Mouse (Mus musculus) hindbrain, embryonic 13.5 days (tissue): ENCODE results near the gene Gnptab. TPM values are rescaled to one million over a fixed set of nuclear protein-coding genes. Genes with fewer than 3 reads are reported as not detected.
A peak's percentile ranks its signal among the peaks of the same experiment; 100 is the strongest.
"Not testable (repeated sequence)": the region's sequence is repeated elsewhere in the genome, so short reads cannot be mapped to it uniquely, and the experiment has no call there.

Experiments used
- ATAC-seq: fragments of 200-750 bp; cut with Nextera tagmentation; 2 replicates; pipeline ENCODE4 v1.8.0; 2017; ENCODE audit warnings: moderate TSS enrichment; ENCODE audit not compliant: low FRiP score
- H3K27ac ChIP-seq: fragments of 300-500 bp; sonication (generic); 2 replicates; pipeline ENCODE4 v1.5.1; 2015; ENCODE audit warnings: inconsistent platforms, mild to moderate bottlenecking, moderate library complexity
- H3K27me3 ChIP-seq: fragments of 300-500 bp; sonication (generic); 2 replicates; pipeline ENCODE4 v1.6.1; 2015; ENCODE audit warnings: mild to moderate bottlenecking, inconsistent platforms
- H3K36me3 ChIP-seq: fragments of 300-500 bp; sonication (generic); 2 replicates; pipeline ENCODE4 v1.6.1; 2015; ENCODE audit warnings: mild to moderate bottlenecking, inconsistent platforms
- H3K4me1 ChIP-seq: fragments of 300-500 bp; sonication (generic); replicated peaks from 2 replicates; pipeline ENCODE4 v1.6.1; 2015; ENCODE audit warnings: inconsistent platforms
- H3K4me2 ChIP-seq: fragments of 300-500 bp; sonication (generic); 2 replicates; pipeline ENCODE4 v1.6.1; 2015; ENCODE audit warnings: inconsistent platforms, mild to moderate bottlenecking, moderate library complexity
- H3K4me3 ChIP-seq: fragments of 300-500 bp; sonication (generic); 2 replicates; pipeline ENCODE4 v1.5.1; 2015; ENCODE audit warnings: mild to moderate bottlenecking, inconsistent platforms
- H3K9ac ChIP-seq: fragments of 300-500 bp; sonication (generic); 2 replicates; pipeline ENCODE4 v1.6.1; 2015; ENCODE audit warnings: mild to moderate bottlenecking, inconsistent platforms
- H3K9me3 ChIP-seq: fragments of 300-500 bp; sonication (generic); 2 replicates; pipeline ENCODE4 v1.6.1; 2016; ENCODE audit warnings: inconsistent platforms
- WGBS: fragments of 180-500 bp; shearing (Covaris S2); methylation state at CpG from one replicate; pipeline ENCODE4 v1.1.7; 2015; 5-methylcytosine and 5-hydroxymethylcytosine counted together
- polyA plus RNA-seq: library from polyadenylated mRNA; unstranded; fragments of >200 nt; fragmentation: Nextera tagmentation; extraction: Ambion mirVana; gene quantifications from 2 replicates; pipeline ENCODE4 v1.2.1, GENCODE M21; 2015

Gnptab gene
- polyA plus RNA-seq, 1 experiment from 2014 or later: 15.9 TPM

- no peak overlapping the region for H3K27ac ChIP-seq
- H3K4me3 ChIP-seq: peak overlapping the region; percentile 50
- ATAC-seq: peak; percentile 44
- 9% methylated on average over 21 of the region's 21 CpGs for WGBS
- H3K27me3 ChIP-seq: peaks cover 34% of the 10 kb centered on the region
- H3K4me2 ChIP-seq: peak overlapping the region; percentile 75
- peaks cover 12% of the 10 kb centered on the region for H3K4me1 ChIP-seq
- H3K9me3 ChIP-seq: no peaks in the 10 kb centered on the region
- H3K9ac ChIP-seq: peak overlapping the region; percentile 71
- H3K36me3 ChIP-seq: no peaks in the 10 kb centered on the region
Measured at GRCm38 (mm10) chr10:88356114-88356982, 22.6 kb upstream of the Gnptab start.

- peaks cover 12% of the 10 kb centered on the region for H3K4me1 ChIP-seq
- ATAC-seq: peak; percentile 81
- WGBS: 4% methylated on average over 44 of the region's 47 CpGs
Measured at GRCm38 (mm10) chr10:88356983-88357559, 21.9 kb upstream of the Gnptab start.

GRCm38 (mm10) chr10:88362218-88362617, 16.7 kb upstream of the Gnptab start:
- no peak overlapping the region for H3K4me3 ChIP-seq
- ATAC-seq: no peak
- no peaks in the 10 kb centered on the region for H3K36me3 ChIP-seq
- H3K9ac ChIP-seq: no peak overlapping the region
- no peak overlapping the region for H3K27ac ChIP-seq
- H3K4me1 ChIP-seq: peaks cover 2% of the 10 kb centered on the region; the same call in 1 of the 2 replicates
- H3K27me3 ChIP-seq: peaks cover 11% of the 10 kb centered on the region
- H3K9me3 ChIP-seq: no peaks in the 10 kb centered on the region
- H3K4me2 ChIP-seq: no peak overlapping the region
- 85% methylated on average over 1 of the region's 1 CpGs for WGBS

More at GRCm38 (mm10) chr10:88356983-88357559, 21.9 kb upstream of the Gnptab start:
- Histone ChIP-seq H3K36me3 (no peaks in the 10 kb centered on the region), H3K9me3 (no peaks in the 10 kb centered on the region), H3K27ac (no peak overlapping the region), H3K4me2 (peak overlapping the region; percentile 75), H3K4me3 (peak overlapping the region; percentile 50), H3K9ac (peak overlapping the region; percentile 71), H3K27me3 (peaks cover 34% of the 10 kb centered on the region)

GRCm38 (mm10) chr10:88364221-88364620, 14.7 kb upstream of the Gnptab start:
- Histone ChIP-seq H3K4me3 (no peak overlapping the region), H3K36me3 (no peaks in the 10 kb centered on the region), H3K27me3 (no peaks in the 10 kb centered on the region), H3K4me2 (no peak overlapping the region), H3K9me3 (no peaks in the 10 kb centered on the region), H3K4me1 (no peaks in the 10 kb centered on the region), H3K27ac (no peak overlapping the region), H3K9ac (no peak overlapping the region)
- no peak for ATAC-seq
- 93% methylated on average over 3 of the region's 3 CpGs for WGBS

GRCm38 (mm10) chr10:88369233-88369632, 9.7 kb upstream of the Gnptab start:
- H3K4me3 ChIP-seq: no peak overlapping the region
- H3K27me3 ChIP-seq: no peaks in the 10 kb centered on the region
- H3K9ac ChIP-seq: no peak overlapping the region
- no peaks in the 10 kb centered on the region for H3K36me3 ChIP-seq
- WGBS: 57% methylated on average over 4 of the region's 4 CpGs
- ATAC-seq: no peak
- H3K9me3 ChIP-seq: no peaks in the 10 kb centered on the region
- H3K4me2 ChIP-seq: no peak overlapping the region
- no peaks in the 10 kb centered on the region for H3K4me1 ChIP-seq
- H3K27ac ChIP-seq: no peak overlapping the region

GRCm38 (mm10) chr10:88371793-88372192, 7.1 kb upstream of the Gnptab start:
- Histone ChIP-seq H3K36me3 (no peaks in the 10 kb centered on the region), H3K4me1 (no peaks in the 10 kb centered on the region), H3K27me3 (no peaks in the 10 kb centered on the region), H3K4me2 (no peak overlapping the region), H3K9me3 (no peaks in the 10 kb centered on the region), H3K9ac (no peak overlapping the region), H3K27ac (no peak overlapping the region), H3K4me3 (no peak overlapping the region)
- 9% methylated on average over 2 of the region's 2 CpGs for WGBS
- ATAC-seq: no peak

- no peak overlapping the region for H3K27ac ChIP-seq
- no peak overlapping the region for H3K4me2 ChIP-seq
- H3K4me3 ChIP-seq: no peak overlapping the region
- WGBS: 95% methylated on average over 4 of the region's 4 CpGs
- H3K4me1 ChIP-seq: no peaks in the 10 kb centered on the region
- no peak overlapping the region for H3K9ac ChIP-seq
- no peaks in the 10 kb centered on the region for H3K36me3 ChIP-seq
- H3K9me3 ChIP-seq: no peaks in the 10 kb centered on the region
- no peak for ATAC-seq
- no peaks in the 10 kb centered on the region for H3K27me3 ChIP-seq
Measured at GRCm38 (mm10) chr10:88372436-88372835, 6.5 kb upstream of the Gnptab start.

GRCm38 (mm10) chr10:88372945-88373344, 6.0 kb upstream of the Gnptab start:
- not testable (repeated sequence) for H3K27me3 ChIP-seq, H3K9me3 ChIP-seq, H3K4me1 ChIP-seq, H3K9ac ChIP-seq, H3K4me3 ChIP-seq, H3K36me3 ChIP-seq, H3K27ac ChIP-seq, H3K4me2 ChIP-seq, ATAC-seq
- 88% methylated on average over 2 of the region's 2 CpGs for WGBS

- ATAC-seq: no peak
- WGBS: 37% methylated on average over 10 of the region's 10 CpGs
- H3K4me2 ChIP-seq: no peak overlapping the region
Measured at GRCm38 (mm10) chr10:88374984-88375383, 3.9 kb upstream of the Gnptab start.

GRCm38 (mm10) chr10:88376770-88377169, 2.2 kb upstream of the Gnptab start:
- H3K36me3 ChIP-seq: no peaks in the 10 kb centered on the region
- 10% methylated on average over 11 of the region's 11 CpGs for WGBS
- H3K9ac ChIP-seq: no peak overlapping the region
- H3K9me3 ChIP-seq: no peaks in the 10 kb centered on the region
- H3K4me1 ChIP-seq: peaks cover 22% of the 10 kb centered on the region
- no peak overlapping the region for H3K4me3 ChIP-seq
- H3K27me3 ChIP-seq: no peaks in the 10 kb centered on the region
- no peak overlapping the region for H3K27ac ChIP-seq
- H3K4me2 ChIP-seq: no peak overlapping the region
- ATAC-seq: no peak

More at GRCm38 (mm10) chr10:88374984-88375383, 3.9 kb upstream of the Gnptab start:
- Histone ChIP-seq H3K9ac (no peak overlapping the region), H3K4me1 (peaks cover 4% of the 10 kb centered on the region), H3K4me3 (no peak overlapping the region), H3K36me3 (no peaks in the 10 kb centered on the region), H3K9me3 (no peaks in the 10 kb centered on the region), H3K27me3 (no peaks in the 10 kb centered on the region), H3K27ac (no peak overlapping the region)

GRCm38 (mm10) chr10:88377666-88378065, 1.3 kb upstream of the Gnptab start:
- no peak for ATAC-seq
- Histone ChIP-seq H3K36me3 (no peaks in the 10 kb centered on the region), H3K27ac (no peak overlapping the region), H3K4me1 (peaks cover 26% of the 10 kb centered on the region), H3K9ac (no peak overlapping the region), H3K27me3 (no peaks in the 10 kb centered on the region), H3K4me2 (no peak overlapping the region), H3K9me3 (no peaks in the 10 kb centered on the region), H3K4me3 (no peak overlapping the region)
- 92% methylated on average over 4 of the region's 4 CpGs for WGBS

- H3K27me3 ChIP-seq: no peaks in the 10 kb centered on the region
- peak overlapping the region; percentile 89 for H3K9ac ChIP-seq
- H3K36me3 ChIP-seq: no peaks in the 10 kb centered on the region
- 1% methylated on average over 11 of the region's 11 CpGs for WGBS
- peak overlapping the region; percentile 84 for H3K4me3 ChIP-seq
- H3K4me1 ChIP-seq: peaks cover 26% of the 10 kb centered on the region
- H3K9me3 ChIP-seq: no peaks in the 10 kb centered on the region
- H3K27ac ChIP-seq: peak overlapping the region; percentile 89
- ATAC-seq: peak; percentile 40
- H3K4me2 ChIP-seq: peak overlapping the region; percentile 82
Measured at GRCm38 (mm10) chr10:88380002-88380401, 1.1 kb downstream of the Gnptab start.
